Mouse (Mus musculus) C2C12 (cell line): ENCODE measurements around the gene Pard3.

Experiments used
- CEBPB ChIP-seq: IDR thresholded peaks from one replicate; pipeline ENCODE4 v1.6.1; 2011; ENCODE audit warnings: low read depth, mild to moderate bottlenecking, control low read depth, moderate library complexity
- CTCF ChIP-seq: IDR thresholded peaks from one replicate; pipeline ENCODE4 v1.5.1; 2011; ENCODE audit not compliant: control insufficient read depth, insufficient read depth, insufficient read length
- MAX ChIP-seq: IDR thresholded peaks from one replicate; pipeline ENCODE4 v1.6.1; 2011; ENCODE audit warnings: mild to moderate bottlenecking, control low read depth
- MYOD1 ChIP-seq: IDR thresholded peaks from one replicate; pipeline ENCODE4 v1.6.1; 2011; ENCODE audit warnings: low read depth; ENCODE audit not compliant: control insufficient read depth, insufficient read length
- MYOG ChIP-seq: IDR thresholded peaks from one replicate; pipeline ENCODE4 v1.6.1; 2011; ENCODE audit not compliant: control insufficient read depth, insufficient read length; ENCODE audit errors: extremely low read depth
- USF1 ChIP-seq: IDR thresholded peaks from one replicate; pipeline ENCODE4 v1.6.1; 2011; ENCODE audit warnings: low read depth, mild to moderate bottlenecking, control low read depth, moderate library complexity

DNA sequence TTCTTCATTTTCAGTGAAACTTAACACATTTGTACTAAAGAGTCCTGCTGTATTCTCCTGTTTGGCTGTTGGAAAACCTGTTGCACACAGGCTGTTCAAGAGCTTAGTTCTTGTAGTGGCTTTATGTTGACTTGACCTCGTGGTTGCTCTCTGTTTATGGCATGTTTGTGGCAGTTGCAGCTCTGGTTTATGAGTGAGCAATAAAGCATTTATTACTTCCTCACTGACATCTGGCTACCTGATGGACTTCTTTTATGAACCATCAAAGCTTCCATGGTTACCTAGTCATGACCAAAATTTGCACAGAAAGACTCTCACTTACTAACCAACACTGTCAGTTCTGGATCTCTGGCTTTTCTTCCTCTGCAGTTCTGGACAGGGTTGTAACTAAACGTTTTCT lies 314.1 kb downstream of the Pard3 start:
- TF ChIP-seq CTCF (no peak), CEBPB (no peak), MAX (no peak), MYOD1 (no peak), MYOG (no peak), USF1 (no peak)
